Mouse (Mus musculus): Measurements from ENCODE around the gene Nemf.
A peak's percentile ranks its signal among the peaks of the same experiment; 100 is the strongest.
"Not testable (repeated sequence)": the region's sequence is repeated elsewhere in the genome, so short reads cannot be mapped to it uniquely, and the experiment has no call there.

The Nemf gene

GRCm38 (mm10) chr12:69356546-69357299, at the start of gene Nemf:
Gene Nemf (minus strand): TSS chr12:69357165.
- peak; percentile 94 for DNase-seq

DNA sequence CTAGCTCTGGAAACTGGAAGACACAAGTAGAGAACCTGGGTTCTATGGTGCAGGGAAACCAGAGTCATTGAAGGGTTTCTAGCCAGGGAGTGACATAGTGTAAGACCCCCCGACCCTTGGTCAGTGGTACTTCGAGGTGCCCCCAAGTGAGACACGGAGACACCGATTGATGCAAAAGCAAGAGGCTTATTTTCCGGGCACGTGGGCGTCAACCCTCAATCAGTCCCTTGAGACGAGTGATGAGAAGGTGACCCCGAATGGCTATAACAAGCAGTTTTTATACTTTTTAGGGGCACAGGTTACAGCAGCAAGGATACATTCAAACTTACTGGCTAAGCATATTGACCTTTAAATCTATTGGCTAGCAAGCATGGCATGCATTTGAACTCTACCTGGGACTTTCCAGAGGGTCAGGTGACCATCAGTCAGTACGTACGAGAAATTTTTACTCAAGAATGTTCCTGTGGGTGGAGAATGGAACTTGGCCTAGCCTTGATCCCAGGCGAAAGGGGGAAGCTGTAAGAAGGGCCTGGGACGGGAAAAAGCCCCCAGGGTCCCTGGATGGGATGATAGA, 45.7 kb upstream of the Nemf start:
- no peak for DNase-seq

DNA sequence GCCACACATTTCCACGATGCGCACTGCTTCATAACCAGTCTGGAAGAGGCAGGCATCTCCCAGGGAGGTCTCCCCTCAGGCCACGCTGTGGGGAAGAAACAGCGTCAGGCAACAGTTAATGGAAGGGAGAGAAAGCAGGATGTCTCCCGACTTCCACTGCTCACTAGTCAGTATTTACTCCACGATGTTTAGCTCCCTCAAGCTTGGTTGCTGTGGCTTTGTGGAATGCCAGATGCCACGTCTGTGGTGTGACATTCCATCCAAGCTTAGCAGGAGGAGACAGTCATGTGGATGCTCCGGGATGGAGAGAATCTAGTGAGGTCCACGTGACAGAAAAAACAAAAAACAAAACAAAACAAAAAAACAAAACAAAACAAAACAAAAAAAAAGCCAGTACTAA, 45.1 kb upstream of the Nemf start:
- DNase-seq: no peak

DNA sequence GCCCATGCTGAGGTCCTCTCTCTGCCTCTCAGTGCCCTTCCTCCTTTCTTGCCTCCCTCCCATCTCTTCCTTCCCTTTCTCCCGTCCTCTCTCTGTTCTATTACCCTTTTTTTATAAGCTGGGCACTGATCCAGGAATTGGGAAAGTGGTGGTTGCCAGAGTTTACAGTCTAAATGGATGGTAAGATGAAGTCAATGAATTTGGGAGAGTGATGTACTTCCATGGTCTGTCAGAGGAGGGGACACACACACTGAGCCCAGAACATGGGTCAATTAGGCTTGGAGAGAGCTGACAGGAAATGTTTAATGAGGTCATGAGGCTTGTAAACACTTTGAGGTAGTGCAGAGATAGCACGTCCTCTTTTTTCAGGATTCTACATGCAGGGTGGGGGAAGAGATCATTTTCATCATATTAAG, 43.9 kb upstream of the Nemf start:
- DNase-seq: peak; percentile 44

DNA sequence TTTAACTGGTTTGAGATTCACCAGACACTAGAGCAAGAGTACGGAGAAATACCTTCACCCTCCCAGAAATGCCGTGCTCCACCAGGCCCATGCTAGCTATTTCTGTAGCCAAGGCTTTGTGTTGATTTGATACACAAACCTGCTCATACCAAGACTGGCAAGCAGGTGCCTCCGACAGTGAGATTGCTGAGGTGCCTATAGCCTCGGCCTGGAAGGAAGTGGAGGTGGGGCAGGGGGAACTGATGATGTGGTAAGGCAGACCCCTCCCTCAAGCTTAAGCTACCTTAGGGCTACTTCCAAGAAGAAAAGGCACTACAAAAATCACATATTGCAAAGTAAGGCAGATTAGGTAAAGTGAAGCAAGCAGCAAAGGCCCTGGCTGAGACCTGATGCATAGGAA, 43.4 kb upstream of the Nemf start:
- no peak for DNase-seq

GRCm38 (mm10) chr12:69394456-69394855, 37.5 kb upstream of the Nemf start:
- DNase-seq: no peak

DNA sequence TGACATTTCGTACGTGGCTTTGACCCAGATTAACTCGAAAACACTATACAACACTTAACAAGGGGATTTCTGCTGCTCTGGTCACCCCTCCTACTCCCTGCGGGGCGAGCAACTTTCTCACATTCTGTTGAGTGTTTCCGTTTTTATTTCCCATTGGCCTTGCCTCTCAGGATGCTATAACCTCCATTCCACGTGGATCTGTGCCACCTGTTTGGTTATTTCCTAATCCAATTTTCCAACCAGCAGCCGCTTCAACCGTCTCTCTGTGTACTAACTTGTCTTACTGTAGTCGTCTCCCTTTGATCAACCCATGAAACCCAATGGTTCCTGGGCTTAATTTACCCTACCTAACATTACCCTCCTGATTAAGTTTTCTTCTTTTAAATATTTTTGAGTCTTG, 36.1 kb upstream of the Nemf start:
- DNase-seq: no peak

GRCm38 (mm10) chr12:69390000-69390698, 33.2 kb upstream of the Nemf start:
- DNase-seq: no peak

DNA sequence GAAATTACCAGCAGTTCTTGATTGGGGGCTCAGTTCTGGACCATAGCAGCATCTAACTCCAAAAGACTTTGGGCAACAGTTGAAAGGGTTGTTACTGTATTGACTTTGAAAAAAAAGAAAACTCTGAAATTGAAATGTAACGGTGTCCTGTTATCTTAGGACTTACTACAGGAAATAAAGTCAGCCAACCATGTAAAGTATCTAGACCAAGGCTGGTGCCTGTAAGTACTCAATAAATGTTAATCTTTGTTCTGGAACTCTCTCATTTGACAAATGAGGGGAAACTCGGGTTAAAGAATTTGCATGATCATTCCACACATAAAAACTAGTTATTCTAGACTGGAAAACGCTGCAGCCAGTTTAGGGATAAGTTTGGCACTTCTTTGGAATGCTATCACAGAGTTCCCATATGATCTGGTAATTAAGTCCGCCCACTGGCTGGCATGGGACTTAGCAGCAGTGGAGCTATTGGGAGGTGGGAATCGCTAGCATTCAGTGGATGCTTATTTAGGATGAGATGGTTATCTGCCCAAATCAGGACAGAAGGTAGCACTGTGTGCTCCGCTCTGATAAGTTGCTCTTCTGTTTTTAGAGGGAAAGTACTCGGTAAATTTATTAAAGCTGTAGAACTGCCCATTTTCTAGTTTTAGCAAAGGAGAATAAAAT, 32.4 kb upstream of the Nemf start:
- no peak for DNase-seq

DNA sequence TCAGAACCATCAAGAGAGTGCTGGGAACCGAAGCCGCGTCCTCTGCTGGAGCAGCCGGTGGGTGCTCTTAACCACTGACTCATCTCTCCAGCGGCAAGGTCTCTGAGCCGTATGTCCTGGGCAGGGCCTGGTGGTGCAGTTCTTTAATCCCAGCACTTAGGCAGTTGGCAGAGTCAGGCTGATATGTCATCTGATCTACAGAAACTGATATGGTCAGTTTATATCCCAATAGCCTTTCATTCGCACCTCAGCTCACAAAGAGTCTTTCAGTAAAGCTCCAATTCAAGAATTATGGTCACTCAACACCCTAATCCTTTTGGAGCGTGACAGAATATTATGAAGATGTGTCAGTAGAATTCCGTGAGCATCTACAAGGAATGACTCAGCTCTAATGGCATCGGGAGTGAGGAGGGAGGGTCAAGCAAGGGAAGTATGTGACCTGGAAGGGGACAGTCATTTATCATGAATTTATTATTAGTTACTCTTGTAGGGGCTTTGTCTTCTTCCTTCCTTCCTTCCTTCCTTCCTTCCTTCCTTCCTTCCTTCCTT, 31.4 kb upstream of the Nemf start:
- DNase-seq: no peak

- not testable (repeated sequence) for DNase-seq
These were observed 29.3 kb upstream of the Nemf start for GRCm38 (mm10) chr12:69386281-69386732.

- DNase-seq: no peak
These were observed 28.7 kb upstream of the Nemf start for GRCm38 (mm10) chr12:69385542-69386280.

DNA sequence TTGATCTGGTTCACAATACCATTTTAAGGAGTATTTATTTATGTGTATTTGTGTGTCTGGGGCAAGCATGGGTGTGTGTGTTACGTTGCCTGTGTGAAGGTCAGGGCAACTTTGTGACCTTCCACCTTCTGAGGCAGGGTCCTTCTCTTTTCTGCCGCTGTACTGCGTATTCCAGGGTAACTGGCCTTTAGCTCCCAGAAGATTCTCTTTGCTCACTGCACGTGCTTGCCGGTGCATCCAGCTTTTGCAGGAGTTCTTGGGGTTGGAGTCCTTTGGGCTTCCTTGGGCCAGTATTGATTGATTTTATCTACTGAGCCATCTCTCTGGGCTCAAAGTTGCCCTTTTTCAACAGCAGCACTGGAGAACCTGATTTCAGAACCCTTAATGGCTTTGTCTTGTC, 27.6 kb upstream of the Nemf start:
- no peak for DNase-seq

- DNase-seq: no peak
These were observed 25.9 kb upstream of the Nemf start for GRCm38 (mm10) chr12:69382880-69383279.

DNA sequence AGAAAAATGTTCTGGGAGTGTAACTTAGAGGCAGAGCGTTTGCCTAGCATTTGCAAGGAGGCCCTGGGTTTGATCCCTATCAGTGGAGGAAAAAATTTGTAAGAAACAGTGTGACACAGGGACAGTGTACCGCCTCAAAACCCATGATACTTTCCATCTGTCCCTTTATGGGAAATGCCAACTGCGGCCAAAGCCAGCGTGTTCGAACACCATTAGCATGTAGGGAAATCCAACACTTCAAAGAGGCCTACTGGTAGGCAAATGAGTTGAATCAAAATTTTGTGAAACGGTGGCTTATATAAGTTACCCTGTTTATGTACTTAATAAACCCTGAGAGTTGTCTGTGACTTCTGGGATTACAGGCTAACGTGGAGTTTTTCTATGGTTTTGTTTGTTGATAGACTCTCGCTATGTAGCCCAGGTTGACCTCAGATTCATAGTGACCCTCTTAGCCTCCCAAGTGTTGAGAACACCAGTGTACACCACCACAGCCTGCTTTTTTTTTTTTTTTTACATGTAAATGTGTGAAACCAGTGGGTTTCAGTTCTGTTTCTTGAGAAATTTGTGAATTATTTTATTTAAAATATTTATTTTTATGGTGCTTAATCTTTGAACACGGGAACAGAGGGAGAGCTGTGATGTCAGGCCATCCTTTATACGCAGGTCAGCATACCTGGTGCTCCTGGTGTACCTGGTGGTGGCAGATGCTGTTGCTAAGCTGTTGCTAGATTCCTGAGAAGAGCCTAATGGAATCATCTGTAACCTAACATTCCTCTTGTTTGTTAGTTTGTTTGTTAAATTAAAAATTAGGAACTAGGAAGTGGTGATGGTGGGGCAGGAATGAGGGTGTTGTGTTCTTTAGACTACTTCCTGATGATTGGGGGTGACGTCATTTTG, 21.8 kb upstream of the Nemf start:
- no peak for DNase-seq

DNA sequence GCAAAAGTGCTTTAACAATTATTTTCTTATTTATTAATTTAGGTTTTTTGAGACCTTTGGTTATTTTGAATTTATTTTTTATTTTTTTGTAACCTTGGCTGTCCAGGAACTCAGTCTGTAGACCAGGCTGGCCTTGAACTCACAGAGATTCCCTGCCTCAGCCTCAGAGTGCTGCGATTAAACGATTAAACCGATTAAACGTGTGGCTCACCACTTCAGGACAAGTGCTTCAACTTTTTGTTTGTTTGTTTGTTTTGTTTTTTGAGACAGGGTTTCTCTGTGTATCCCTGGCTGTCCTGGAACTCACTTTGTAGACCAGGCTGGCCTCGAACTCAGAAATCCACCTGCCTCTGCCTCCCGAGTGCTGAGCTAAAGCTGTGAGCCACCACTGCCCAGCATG, 20.7 kb upstream of the Nemf start:
- not testable (repeated sequence) for DNase-seq

- no peak for DNase-seq
These were observed 20.2 kb upstream of the Nemf start for GRCm38 (mm10) chr12:69377188-69377587.

- DNase-seq: no peak
These were observed 19.2 kb upstream of the Nemf start for GRCm38 (mm10) chr12:69376132-69376531.

GRCm38 (mm10) chr12:69373850-69374766, 17.1 kb upstream of the Nemf start:
- DNase-seq: no peak

DNA sequence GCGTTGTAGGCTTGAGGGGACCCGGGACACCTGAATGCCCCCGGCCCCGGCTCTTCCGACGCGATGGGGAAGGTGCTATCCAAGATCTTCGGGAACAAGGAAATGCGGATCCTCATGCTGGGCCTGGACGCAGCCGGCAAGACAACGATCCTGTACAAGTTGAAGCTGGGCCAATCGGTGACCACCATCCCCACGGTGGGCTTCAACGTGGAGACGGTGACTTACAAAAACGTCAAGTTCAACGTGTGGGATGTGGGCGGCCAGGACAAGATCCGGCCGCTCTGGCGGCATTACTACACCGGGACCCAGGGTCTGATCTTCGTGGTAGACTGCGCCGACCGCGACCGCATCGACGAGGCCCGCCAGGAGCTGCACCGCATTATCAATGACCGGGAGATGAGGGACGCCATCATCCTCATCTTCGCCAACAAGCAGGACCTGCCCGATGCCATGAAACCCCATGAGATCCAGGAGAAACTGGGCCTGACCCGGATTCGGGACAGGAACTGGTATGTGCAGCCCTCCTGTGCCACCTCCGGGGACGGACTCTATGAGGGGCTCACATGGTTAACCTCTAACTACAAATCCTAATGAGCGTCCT, 15.9 kb upstream of the Nemf start:
- peak; percentile 42 for DNase-seq
